ENCODE assay signal across 8 mouse cellular contexts in genomic region chr6:140624096-140625051, GRCm38 (mm10). TPM values are rescaled to one million over a fixed set of nuclear protein-coding genes. Genes with fewer than 3 reads are reported as not detected.
DNase-seq lines count a peak whose midpoint lies in the region; ATAC-seq and TF ChIP-seq lines count a peak whose summit lies in the region.

No protein-coding gene starts in this region.

- peaks cover 25% of the 10 kb centered on the region for H3K4me1 ChIP-seq in intestine, embryonic 14.5 days (replicated peaks; ENCODE audit: control insufficient read depth, insufficient read depth, low read length)
- H3K4me1 ChIP-seq in lung, embryonic 14.5 days (ENCODE audit: insufficient read depth) = peaks cover 19% of the 10 kb centered on the region
- H3K4me1 ChIP-seq in neural tube, embryonic 15.5 days = peaks cover 40% of the 10 kb centered on the region

- peak; percentile 18 for ATAC-seq in intestine, embryonic 14.5 days (replicated peaks; ENCODE audit: low FRiP score, low TSS enrichment, low read depth)
- ATAC-seq in lung, embryonic 14.5 days (ENCODE audit: insufficient read depth) = peak; percentile 36
- peak; percentile 53 for ATAC-seq in neural tube, embryonic 15.5 days (ENCODE audit: low FRiP score)

- DNase-seq in left cerebral cortex, postnatal 4 days = peak; percentile 42
- DNase-seq in left cerebral cortex, adult 11 months (ENCODE audit: low spot score) = no peak
- DNase-seq in cerebellum, postnatal 36 days = peak; percentile 26 to 53
- DNase-seq in gastrocnemius, postnatal 14 days = peak; percentile 43
- peak; percentile 84 for DNase-seq in intestine, embryonic 14.5 days (ENCODE audit: low spot score)
- peak; percentile 66 for DNase-seq in lung, embryonic 14.5 days
- peak; percentile 64 for DNase-seq in thymus, postnatal 14 days

- TF ChIP-seq CTCF in lung, embryonic 14.5 days (IDR thresholded peaks at IDR 0.05; ENCODE audit: low read depth) = no peak

- intact Hi-C loops in left cerebral cortex, postnatal 4 days (cut with DNase I) = no loop called here
- intact Hi-C loops in gastrocnemius, postnatal 14 days (cut with DNase I; ENCODE audit: low total_unique reads) = no loop called here

- H3K27ac ChIP-seq in intestine, embryonic 14.5 days (ENCODE audit: low read depth) = peak overlapping the region; percentile 93
- H3K27ac ChIP-seq in lung, embryonic 14.5 days (ENCODE audit: low read depth) = peak overlapping the region; percentile 96
- peak overlapping the region; percentile 98 for H3K27ac ChIP-seq in neural tube, embryonic 15.5 days (replicated peaks)

- H3K27me3 ChIP-seq in intestine, embryonic 14.5 days (replicated peaks; ENCODE audit: control insufficient read depth, insufficient read depth, low read length) = no peaks in the 10 kb centered on the region
- H3K27me3 ChIP-seq in lung, embryonic 14.5 days (ENCODE audit: insufficient read depth, low read length) = no peaks in the 10 kb centered on the region
- no peaks in the 10 kb centered on the region for H3K27me3 ChIP-seq in neural tube, embryonic 15.5 days (replicated peaks)

- peak overlapping the region; percentile 50 for H3K4me2 ChIP-seq in intestine, embryonic 14.5 days (ENCODE audit: low read length)
- H3K4me2 ChIP-seq in lung, embryonic 14.5 days = peak overlapping the region; percentile 66
- peak overlapping the region; percentile 75 for H3K4me2 ChIP-seq in neural tube, embryonic 15.5 days

- H3K4me3 ChIP-seq in intestine, embryonic 14.5 days (ENCODE audit: low read depth, low read length) = peak overlapping the region; percentile 98
- H3K4me3 ChIP-seq in lung, embryonic 14.5 days (ENCODE audit: low read depth, low read length) = peak overlapping the region; percentile 99
- H3K4me3 ChIP-seq in neural tube, embryonic 15.5 days (replicated peaks) = peak overlapping the region; percentile 98

- no peaks in the 10 kb centered on the region for H3K9me3 ChIP-seq in intestine, embryonic 14.5 days (ENCODE audit: control insufficient read depth, low read length)
- H3K9me3 ChIP-seq in lung, embryonic 14.5 days (ENCODE audit: low read depth, low read length) = no peaks in the 10 kb centered on the region
- no peaks in the 10 kb centered on the region for H3K9me3 ChIP-seq in neural tube, embryonic 15.5 days (replicated peaks)

- H3K9ac ChIP-seq in intestine, embryonic 14.5 days (ENCODE audit: low read length) = peak overlapping the region; percentile 94
- H3K9ac ChIP-seq in lung, embryonic 14.5 days = peak overlapping the region; percentile 97
- peak overlapping the region; percentile 97 for H3K9ac ChIP-seq in neural tube, embryonic 15.5 days (replicated peaks)

- under 1% methylated on average over 62 of the region's 80 CpGs for WGBS in intestine, embryonic 14.5 days
- WGBS in lung, embryonic 14.5 days = under 1% methylated on average over 77 of the region's 80 CpGs
- under 1% methylated on average over 77 of the region's 80 CpGs for WGBS in neural tube, embryonic 15.5 days

- no peaks in the 10 kb centered on the region for H3K36me3 ChIP-seq in intestine, embryonic 14.5 days (ENCODE audit: control insufficient read depth, insufficient read depth, low read length)
- H3K36me3 ChIP-seq in lung, embryonic 14.5 days (ENCODE audit: insufficient read depth) = no peaks in the 10 kb centered on the region
- H3K36me3 ChIP-seq in neural tube, embryonic 15.5 days = no peaks in the 10 kb centered on the region

RNA-seq across cellular contexts. Expression of gene Aebp2, which starts 1.9 kb away (rescaled TPM):
- total RNA-seq in left cerebral cortex, postnatal 4 days (2021) = 10 to 100 TPM; 42.3 to 42.8 TPM
- 10 to 100 TPM; 29.9 to 32.0 TPM for total RNA-seq in gastrocnemius, postnatal 14 days (2021)
- 13.7 and 13.9 TPM in 2 replicates for polyA plus RNA-seq in intestine, embryonic 14.5 days (2014; fragmentation: Nextera tagmentation; extraction: Ambion mirVana)
- 13.3 and 15.3 TPM in 2 replicates for polyA plus RNA-seq in lung, embryonic 14.5 days (2014; fragmentation: Nextera tagmentation; extraction: Ambion mirVana)
- polyA plus RNA-seq in neural tube, embryonic 15.5 days (2015; fragmentation: Nextera tagmentation; extraction: Ambion mirVana) = 7.2 and 8.2 TPM in 2 replicates
